Comparison of ENCODE assay signal across 25 mouse cellular contexts in genomic region chr3:37632751-37633150, GRCm38 (mm10).
"Had no signal": no experiment of that assay in that cellular context is flagged by ENCODE, and none has a peak within 500 bp of the region (broad histone marks: within the 10 kb centered on the region; RNA-seq: fewer than 3 reads in every experiment).

No protein-coding gene starts in this region.

- H3K27ac ChIP-seq: gastrocnemius, adult 2 months; heart, embryonic 10.5 days; hindbrain, embryonic 10.5 days; hindbrain, embryonic 12.5 days; hindbrain, embryonic 14.5 days; layer of hippocampus, adult 2 months; left cerebral cortex, adult 2 months; limb, embryonic 12.5 days; liver, embryonic 13.5 days; liver, embryonic 15.5 days had no signal

- H3K4me1 ChIP-seq: heart, embryonic 10.5 days; heart, embryonic 12.5 days; hindbrain, embryonic 10.5 days; hindbrain, embryonic 12.5 days; limb, embryonic 12.5 days; liver, embryonic 13.5 days; liver, embryonic 15.5 days had no signal

- ATAC-seq: hindbrain, embryonic 16.5 days; inflammation-experienced regulatory T-cells, adult 6 months; intestine, postnatal 0 days had no signal

- DNase-seq: gastrocnemius, adult 2 months; gastrocnemius, postnatal 10 days; gastrocnemius, postnatal 25 days; heart, postnatal 10 days; heart, postnatal 4 days; kidney, adult 18-20 months; kidney, adult 8-10 months; kidney, postnatal 10 days; kidney, postnatal 25 days; kidney, postnatal 4 days; left cerebral cortex, postnatal 4 days; liver; liver, embryonic 13.5 days had no signal

- H3K36me3 ChIP-seq: heart, embryonic 10.5 days; heart, embryonic 12.5 days; hindbrain, embryonic 10.5 days; hindbrain, embryonic 12.5 days; limb, embryonic 12.5 days; liver, embryonic 13.5 days; liver, embryonic 15.5 days had no signal

- H3K4me2 ChIP-seq: heart, embryonic 12.5 days; hindbrain, embryonic 12.5 days; hindbrain, embryonic 14.5 days; limb, embryonic 12.5 days; liver, embryonic 13.5 days; liver, embryonic 15.5 days had no signal

- H3K27me3 ChIP-seq: heart, embryonic 12.5 days; limb, embryonic 12.5 days had no signal

- H3K9me3 ChIP-seq: heart, embryonic 10.5 days; heart, embryonic 12.5 days; hindbrain, embryonic 10.5 days; hindbrain, embryonic 12.5 days; limb, embryonic 12.5 days; liver, embryonic 13.5 days; liver, embryonic 15.5 days had no signal

- H3K4me3 ChIP-seq: gastrocnemius, adult 2 months; heart, embryonic 10.5 days; heart, embryonic 12.5 days; hindbrain, embryonic 10.5 days; hindbrain, embryonic 12.5 days; layer of hippocampus, adult 2 months; left cerebral cortex, adult 2 months; limb, embryonic 12.5 days; liver, embryonic 13.5 days; liver, embryonic 15.5 days had no signal

- H3K9ac ChIP-seq: heart, embryonic 12.5 days; hindbrain, embryonic 12.5 days; hindbrain, embryonic 14.5 days; limb, embryonic 12.5 days; liver, embryonic 13.5 days; liver, embryonic 15.5 days had no signal
